Mouse (Mus musculus) right cerebral cortex, postnatal 14 days (tissue): ENCODE results near the gene Mttp.

ENCODE experiments used
- DNase-seq: peaks from one replicate; pipeline ENCODE4 v3.0.0; 2022

The Mttp gene

GRCm38 (mm10) chr3:138049555-138049954 lies 95.2 kb downstream of the Mttp start:
- no peak for DNase-seq

- no peak for DNase-seq
Measured at GRCm38 (mm10) chr3:138043316-138043715, 101.5 kb downstream of the Mttp start.

GRCm38 (mm10) chr3:138041591-138042301 lies 103.0 kb downstream of the Mttp start:
- DNase-seq: no peak

GRCm38 (mm10) chr3:138040938-138041337 lies 103.8 kb downstream of the Mttp start:
- no peak for DNase-seq
